Mouse (Mus musculus) cerebellum, postnatal 10 days (tissue): ENCODE data around the gene Fgf22.

Experiments used
- DNase-seq, 2 experiments: peaks; one replicate each; pipeline ENCODE4 v3.0.0; 2021; ENCODE audit warnings: mixed read lengths in 2 of 2

Gene Fgf22

GRCm38 (mm10) chr10:79793738-79794490 is 39.0 kb downstream of the Fgf22 start:
- peak; percentile 67 to 71 for DNase-seq

- DNase-seq = peak; percentile 57 to 62
Measured at GRCm38 (mm10) chr10:79794491-79794931, 39.6 kb downstream of the Fgf22 start.

GRCm38 (mm10) chr10:79795905-79796304 is 41.0 kb downstream of the Fgf22 start:
- DNase-seq = no peak

GRCm38 (mm10) chr10:79797326-79797725 is 42.5 kb downstream of the Fgf22 start:
- DNase-seq = peak in 1 of 2 experiments; percentile 37

- DNase-seq = no peak
Measured at GRCm38 (mm10) chr10:79798289-79798928, 43.5 kb downstream of the Fgf22 start.

- peak in 1 of 2 experiments; percentile 57 for DNase-seq
Measured at GRCm38 (mm10) chr10:79800508-79800907, 45.6 kb downstream of the Fgf22 start.

GRCm38 (mm10) chr10:79801837-79802236 is 47.0 kb downstream of the Fgf22 start:
- no peak for DNase-seq

GRCm38 (mm10) chr10:79802331-79802971 is 47.6 kb downstream of the Fgf22 start:
- peak in 1 of 2 experiments; percentile 44 for DNase-seq

- peak; percentile 90 to 94 for DNase-seq
Measured at GRCm38 (mm10) chr10:79803716-79804323, 48.9 kb downstream of the Fgf22 start.

GRCm38 (mm10) chr10:79805636-79806035 is 50.8 kb downstream of the Fgf22 start:
- no peak for DNase-seq

- DNase-seq = no peak
Measured at GRCm38 (mm10) chr10:79806331-79806730, 51.5 kb downstream of the Fgf22 start.

GRCm38 (mm10) chr10:79806972-79807371 is 52.1 kb downstream of the Fgf22 start:
- no peak for DNase-seq

- DNase-seq = peak; percentile 84 to 85
Measured at GRCm38 (mm10) chr10:79807826-79808225, 53.0 kb downstream of the Fgf22 start.
